Mouse (Mus musculus): Measurements from ENCODE around the gene Tnfsf15. TPM values are rescaled to one million over a fixed set of nuclear protein-coding genes. Genes with fewer than 3 reads are reported as not detected.

The Tnfsf15 gene
- polyA plus RNA-seq (2017; shearing (Covaris generic)), result 0.26 TPM

DNA sequence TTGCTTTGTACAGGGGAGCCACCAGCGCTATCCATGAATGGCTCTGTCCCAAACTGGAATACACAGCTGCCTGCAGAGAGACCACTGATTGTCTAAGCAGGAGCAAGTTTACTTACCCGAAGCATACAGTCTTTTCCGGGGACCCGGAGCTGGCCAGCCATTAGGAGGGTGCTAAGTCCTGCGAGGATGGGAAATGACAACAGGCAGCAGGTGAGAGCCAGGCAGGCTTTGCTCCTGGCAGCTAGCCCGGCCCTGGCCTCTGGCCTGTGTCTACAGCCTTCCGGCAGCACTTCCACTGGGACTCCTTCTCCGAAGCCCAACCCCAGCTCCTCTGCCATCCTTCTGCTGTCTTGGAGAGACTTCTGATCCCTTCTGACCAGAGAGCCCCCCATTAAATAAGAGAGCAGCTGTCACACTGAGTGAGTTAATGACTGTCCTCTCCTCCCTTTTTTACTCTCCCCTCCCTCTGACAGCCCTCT is at the start of gene Tnfsf15:
TSS of gene Tnfsf15 (minus strand) at position 421 of the 479 bp plus-strand sequence.

Other genes with a start within 250 kb of the Tnfsf15 start
- gene Whrn, start 249.1 kb downstream of the Tnfsf15 start, polyA plus RNA-seq (2017; shearing (Covaris generic)), result 3.5 TPM
- 162 TPM for gene Atp6v1g1, start 200.3 kb downstream of the Tnfsf15 start, polyA plus RNA-seq (2017; shearing (Covaris generic))
- 36.4 TPM for gene Tmem268, start 186.3 kb downstream of the Tnfsf15 start, polyA plus RNA-seq (2017; shearing (Covaris generic))
- not detected for gene Gm11213, start 139.9 kb downstream of the Tnfsf15 start, polyA plus RNA-seq (2017; shearing (Covaris generic))
- gene Tex48, start 122.7 kb downstream of the Tnfsf15 start, polyA plus RNA-seq (2017; shearing (Covaris generic)), result not detected
- gene Gm11214, start 81.7 kb downstream of the Tnfsf15 start, polyA plus RNA-seq (2017; shearing (Covaris generic)), result not detected
- gene Tnfsf8, start 116.2 kb upstream of the Tnfsf15 start, polyA plus RNA-seq (2017; shearing (Covaris generic)), result 75.7 TPM